Mouse (Mus musculus): ENCODE data around the gene Nphp3.

DNA sequence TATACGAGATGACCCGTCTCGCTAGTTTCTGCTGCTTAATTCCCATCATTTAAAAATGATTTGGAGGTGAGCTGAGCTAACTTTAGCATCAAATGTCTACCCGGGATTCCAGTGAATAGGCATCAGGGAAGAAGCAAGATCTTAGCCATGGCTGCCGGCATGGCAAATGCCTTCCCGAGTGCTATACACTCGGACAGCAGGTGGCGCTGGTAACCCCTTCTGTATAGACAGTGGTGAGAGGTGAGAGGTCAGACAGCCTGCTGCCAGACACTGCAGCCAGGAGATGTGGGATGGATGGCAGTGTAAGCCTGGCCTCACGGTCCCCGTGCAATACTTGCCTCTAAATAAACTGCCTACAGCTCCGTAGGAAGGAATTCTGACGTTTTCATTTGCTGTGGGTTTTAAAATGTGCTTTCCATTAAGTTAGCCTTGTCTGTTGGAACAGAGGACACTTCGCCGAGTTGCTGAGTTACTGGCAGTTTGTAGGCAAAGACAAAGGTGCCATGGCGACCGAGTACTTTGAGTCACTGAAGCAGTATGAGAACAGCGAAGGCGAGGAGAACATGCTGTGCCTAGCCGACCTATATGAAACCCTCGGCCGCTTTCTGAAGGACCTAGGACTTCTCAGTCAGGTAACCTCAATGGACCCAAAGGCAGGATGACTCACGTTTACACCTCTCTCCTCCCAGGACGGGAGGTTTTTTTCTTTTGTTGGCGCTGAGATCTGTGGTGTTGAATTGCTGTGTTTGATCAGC, 33.1 kb downstream of the Nphp3 start:
- no peak for TF ChIP-seq GATA1 (IDR thresholded peaks at IDR 0.05; ENCODE audit: borderline replicate concordance, low read length)
- TF ChIP-seq CTCF (IDR thresholded peaks at IDR 0.05; ENCODE audit: low read depth, low read length), result peak; percentile 57
